Mouse (Mus musculus) lung, postnatal 14 days (tissue): ENCODE results near the gene Kcnh2.
A peak's percentile ranks its signal among the peaks of the same experiment; 100 is the strongest.
"Not testable (repeated sequence)": the region's sequence is repeated elsewhere in the genome, so short reads cannot be mapped to it uniquely, and the experiment has no call there.

Source experiments
- DNase-seq: peaks from one replicate; pipeline ENCODE4 v3.0.0; 2021

The Kcnh2 gene

GRCm38 (mm10) chr5:24351278-24351677 lies at the start of gene Kcnh2:
Kcnh2 (minus strand) TSS chr5:24351604.
- no peak for DNase-seq

DNA sequence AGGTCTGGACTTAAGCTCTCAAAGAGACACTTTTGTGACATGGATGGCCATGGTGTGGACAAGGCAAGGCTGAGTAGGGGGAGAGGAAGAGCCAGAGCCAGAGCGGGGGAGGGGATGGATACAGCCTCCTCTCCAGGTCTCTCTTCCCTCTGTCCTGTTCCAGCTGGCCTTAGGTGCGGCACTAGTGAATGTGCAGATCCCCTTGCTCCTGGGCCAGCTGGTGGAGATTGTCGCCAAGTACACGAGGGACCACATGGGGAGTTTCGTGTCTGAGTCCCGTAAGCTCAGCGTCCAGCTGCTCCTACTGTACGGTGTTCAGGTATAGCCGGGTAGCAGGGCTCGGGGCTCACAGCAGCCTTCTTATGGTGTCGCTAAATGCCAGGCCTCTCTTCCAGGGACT lies 49.0 kb upstream of the Kcnh2 start:
- DNase-seq, result no peak

GRCm38 (mm10) chr5:24399686-24400085 lies 48.3 kb upstream of the Kcnh2 start:
- DNase-seq, result no peak

- not testable (repeated sequence) for DNase-seq
These were observed 44.9 kb upstream of the Kcnh2 start for GRCm38 (mm10) chr5:24396254-24396653.

DNA sequence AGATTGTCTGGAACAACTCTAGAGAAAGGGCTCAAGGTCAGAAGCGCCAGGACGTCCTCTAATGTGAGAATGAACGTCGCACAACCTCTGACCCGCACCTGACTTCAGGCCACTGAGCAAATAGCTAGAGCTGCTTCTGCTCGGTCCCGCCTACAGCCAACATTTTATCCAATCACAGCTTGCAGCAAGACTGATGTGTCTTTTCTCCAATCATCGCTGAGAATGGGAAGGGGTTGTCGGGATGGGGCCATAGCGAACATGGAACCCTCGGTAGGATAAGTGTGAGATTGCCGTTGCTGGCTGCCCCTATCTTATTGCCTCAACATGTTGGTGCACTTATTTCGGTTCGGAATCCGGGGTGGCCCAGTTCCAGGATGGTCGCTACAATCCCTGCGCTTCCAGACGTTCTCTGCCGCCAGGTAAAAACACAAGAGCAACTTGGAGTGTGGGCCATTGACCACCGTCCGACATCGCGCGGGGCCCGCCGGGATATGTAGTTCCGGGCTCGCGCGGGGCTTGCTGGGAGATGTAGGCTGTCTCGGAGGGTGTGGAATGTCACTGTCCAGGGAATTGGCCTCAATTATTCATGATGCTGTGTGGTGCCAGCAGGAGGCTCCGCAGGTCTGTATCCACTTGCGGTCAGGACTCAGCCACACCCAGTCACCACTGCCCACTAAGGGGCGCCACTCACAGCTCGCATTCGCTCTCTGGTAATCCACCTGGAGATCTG lies 42.9 kb upstream of the Kcnh2 start:
- DNase-seq, result peak; percentile 92

DNA sequence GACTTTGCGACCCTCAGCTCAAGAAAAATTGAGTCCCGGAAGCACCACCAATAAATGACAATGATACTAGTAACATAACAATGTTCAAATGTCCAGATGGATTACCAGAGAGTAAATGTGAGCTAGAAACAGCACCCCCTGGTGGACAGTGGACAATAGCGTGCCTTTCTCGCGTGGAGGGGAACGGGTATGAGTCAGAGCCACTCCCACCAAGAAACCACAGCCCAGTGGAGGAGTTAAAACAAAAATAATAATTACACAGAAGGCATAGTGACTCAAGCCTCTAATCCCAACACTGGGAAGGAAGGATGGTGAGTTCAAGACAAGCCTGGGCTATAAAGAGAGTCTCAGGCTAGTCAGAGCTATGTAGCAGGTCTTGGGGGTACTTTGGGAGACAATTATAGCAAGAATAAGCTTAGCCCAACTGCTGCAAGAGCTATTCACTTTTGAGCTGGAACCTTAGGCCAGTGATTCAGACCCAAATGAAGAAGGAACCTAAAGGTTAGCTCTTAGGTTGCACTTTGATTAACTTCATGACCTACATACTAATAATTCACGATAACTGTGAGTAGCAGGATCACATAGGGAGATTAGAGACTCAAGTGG lies 42.1 kb upstream of the Kcnh2 start, which contains the start of gene Abcb8:
TSS of gene Abcb8 (plus strand) at position 272 of the 606 bp plus-strand sequence.
- peak; percentile 91 for DNase-seq

- no peak for DNase-seq
These were observed 41.3 kb upstream of the Kcnh2 start for GRCm38 (mm10) chr5:24392724-24393123.

- no peak for DNase-seq
These were observed 40.5 kb upstream of the Kcnh2 start, which contains the start of gene Atg9b for GRCm38 (mm10) chr5:24391864-24392263. Atg9b (minus strand) TSS chr5:24392143.

DNA sequence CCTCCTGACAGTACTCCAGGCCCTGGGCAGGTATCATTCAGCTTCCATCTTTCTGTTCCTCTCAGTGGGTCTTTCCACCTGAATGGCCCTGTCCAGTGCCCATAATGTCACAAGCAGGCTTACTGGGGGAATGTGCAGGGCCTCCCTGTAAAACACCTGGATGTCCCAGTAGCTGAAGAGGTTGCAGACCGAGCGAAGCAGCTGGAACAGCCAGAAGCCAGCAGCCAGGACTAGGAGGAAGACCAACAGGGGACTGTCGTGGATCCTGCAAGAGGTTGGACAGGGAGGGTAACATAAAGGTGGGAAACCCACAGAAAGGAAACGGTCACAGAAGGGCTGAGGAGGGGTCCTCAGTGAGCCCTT lies 38.2 kb upstream of the Kcnh2 start:
- DNase-seq, result no peak

- DNase-seq, result peak; percentile 22
These were observed 37.7 kb upstream of the Kcnh2 start for GRCm38 (mm10) chr5:24389011-24389657.

DNA sequence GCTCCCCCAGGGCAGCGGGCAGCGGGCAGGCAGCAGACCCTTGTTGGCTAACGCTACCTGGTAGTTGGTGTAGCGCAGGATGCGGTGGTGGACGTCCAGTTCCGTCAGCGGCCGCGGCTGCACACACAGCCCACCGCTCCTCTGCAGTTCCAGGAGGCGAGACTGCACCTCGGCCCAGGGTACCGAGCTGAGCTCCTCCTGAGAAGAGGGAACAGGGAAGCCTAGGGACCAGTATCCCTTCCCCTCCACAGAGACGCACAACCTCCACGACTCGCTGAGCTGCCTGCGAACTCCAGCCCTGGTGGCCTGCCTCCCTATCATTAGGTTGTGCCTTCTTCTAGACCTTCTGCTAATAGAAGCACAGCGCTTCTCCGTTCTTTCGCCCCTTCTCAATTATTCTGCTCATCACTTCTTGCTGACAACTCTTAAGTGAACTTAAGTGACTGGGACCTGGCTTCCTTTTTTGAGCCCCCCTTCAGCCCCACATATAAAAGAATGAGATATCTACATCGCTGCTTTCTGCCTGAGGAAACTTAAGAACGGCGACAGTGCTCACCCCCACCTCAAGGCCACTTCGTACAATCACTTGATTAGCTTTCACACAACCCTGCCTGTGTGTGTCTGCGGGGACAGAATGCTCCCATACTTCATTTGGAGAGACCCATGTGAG lies 37.0 kb upstream of the Kcnh2 start:
- no peak for DNase-seq

- peak; percentile 61 for DNase-seq
These were observed 36.1 kb upstream of the Kcnh2 start for GRCm38 (mm10) chr5:24387264-24388241.

GRCm38 (mm10) chr5:24385887-24386550 lies 34.6 kb upstream of the Kcnh2 start:
- DNase-seq, result no peak

- no peak for DNase-seq
These were observed 34.0 kb upstream of the Kcnh2 start for GRCm38 (mm10) chr5:24385374-24385773.

DNA sequence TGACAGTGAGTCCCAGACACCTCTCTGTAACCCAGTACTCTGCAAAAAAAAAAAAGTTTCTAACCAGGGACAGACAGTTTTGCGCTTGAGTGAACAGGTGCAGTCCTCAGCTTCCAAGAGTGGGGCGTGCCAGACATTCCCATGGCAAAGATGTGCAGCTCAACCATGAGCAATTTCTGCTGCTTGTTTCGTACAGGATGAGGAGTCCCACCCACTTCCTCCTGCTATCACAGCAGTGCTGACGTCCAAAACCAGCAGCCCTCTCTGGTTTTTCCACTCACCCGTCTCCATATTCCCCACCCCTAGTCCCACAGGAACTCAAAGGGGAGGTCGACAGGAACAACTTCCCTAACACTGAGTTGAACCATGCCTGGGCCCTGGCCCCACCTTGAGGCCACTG lies 33.0 kb upstream of the Kcnh2 start:
- no peak for DNase-seq

DNA sequence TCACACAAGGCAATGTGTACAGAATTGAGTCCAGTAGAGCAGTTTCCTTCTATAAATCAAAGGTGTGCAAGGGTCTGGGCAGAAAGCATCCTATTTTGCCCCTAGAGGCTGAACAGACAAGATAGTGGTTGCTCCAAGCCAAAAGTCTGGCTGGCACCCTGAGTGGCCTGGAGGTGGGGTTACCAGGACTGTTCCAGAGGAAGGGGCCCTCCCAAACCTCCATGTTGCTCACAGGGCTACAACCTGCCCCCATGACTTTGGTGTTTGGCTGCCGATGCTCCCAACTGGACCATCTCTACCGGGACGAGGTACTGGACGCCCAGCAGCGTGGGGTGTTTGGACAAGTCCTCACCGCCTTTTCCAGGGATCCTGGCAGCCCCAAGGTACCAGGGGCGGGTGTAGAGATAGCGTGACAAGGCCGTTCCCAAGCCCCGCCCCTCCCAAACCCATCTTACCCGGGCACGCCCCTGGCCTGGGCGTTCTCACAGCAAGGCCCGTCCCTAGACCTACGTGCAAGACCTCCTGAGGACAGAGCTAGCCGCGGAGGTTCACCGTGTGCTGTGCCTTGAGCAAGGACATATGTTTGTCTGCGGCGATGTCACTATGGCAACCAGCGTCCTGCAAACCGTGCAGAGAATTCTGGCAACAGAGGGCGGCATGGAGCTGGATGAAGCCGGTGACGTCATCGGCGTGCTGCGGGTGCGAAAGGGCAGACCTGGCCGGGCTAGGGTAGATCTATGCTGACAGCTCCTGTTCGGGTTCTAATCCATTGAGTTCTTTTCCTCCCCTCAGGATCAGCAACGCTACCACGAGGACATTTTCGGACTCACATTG lies 31.8 kb upstream of the Kcnh2 start:
- DNase-seq, result peak; percentile 92

- no peak for DNase-seq
These were observed 30.6 kb upstream of the Kcnh2 start for GRCm38 (mm10) chr5:24381988-24382387.

- DNase-seq, result no peak
These were observed 30.1 kb upstream of the Kcnh2 start for GRCm38 (mm10) chr5:24381486-24381885.

- no peak for DNase-seq
These were observed 29.1 kb upstream of the Kcnh2 start for GRCm38 (mm10) chr5:24380499-24380898.

DNA sequence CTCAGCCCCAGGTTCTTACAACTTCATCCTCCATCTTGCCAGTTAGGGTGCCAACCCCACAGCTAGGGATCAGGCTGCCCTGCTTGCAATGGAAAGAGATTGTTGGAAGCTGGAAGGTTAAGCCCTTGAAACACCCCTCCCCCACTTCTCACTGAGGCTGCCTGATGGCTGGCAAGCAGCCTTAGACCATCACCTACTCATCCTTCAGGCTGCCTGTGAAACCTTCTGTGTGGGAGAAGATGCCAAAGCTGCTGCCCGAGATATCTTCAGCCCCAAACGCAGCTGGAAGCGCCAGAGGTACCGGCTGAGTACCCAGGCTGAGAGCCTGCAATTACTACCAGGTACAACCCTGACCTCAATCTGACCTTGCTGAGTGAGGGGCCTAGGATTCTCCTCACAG lies 28.1 kb upstream of the Kcnh2 start:
- no peak for DNase-seq

DNA sequence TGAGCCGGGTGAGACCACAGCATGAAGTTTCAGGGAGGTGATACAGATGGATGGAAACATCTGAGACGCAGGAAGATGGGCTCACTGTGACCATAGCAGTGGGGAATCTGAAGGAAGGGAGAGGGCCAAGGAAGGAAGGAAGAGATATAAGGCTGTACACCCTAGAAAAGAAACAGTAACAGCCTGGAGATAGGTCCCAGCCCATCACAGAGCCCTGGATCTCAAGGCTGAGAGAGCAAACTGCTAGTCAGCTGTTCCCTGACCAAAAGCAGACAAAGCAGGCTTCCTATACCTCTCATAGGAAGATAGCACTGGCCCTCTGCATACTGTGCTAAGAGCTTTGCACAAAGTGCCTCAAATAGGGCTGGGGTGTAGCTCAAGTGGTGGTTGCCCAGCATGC lies 27.3 kb upstream of the Kcnh2 start:
- no peak for DNase-seq
